Mouse (Mus musculus) mouse embryonic stem cell (cell line): ENCODE data around the gene Gm5580.
"Not testable (repeated sequence)": the region's sequence is repeated elsewhere in the genome, so short reads cannot be mapped to it uniquely, and the experiment has no call there.

Source experiments
- in situ Hi-C, 2 experiments: fragments of 300-500 bp; cut with MboI; formaldehyde crosslinking; loops; 1 replicate in 1 of 2; 3 replicates in 1 of 2; pipeline ENCODE4 v1.14.3; 2019 to 2020; ENCODE audit warnings: low sequenced_read_pairs in 2 of 2, low pct_unique_long_range_greater_than_20kb in 1 of 2, mixed read lengths in 1 of 2; ENCODE audit not compliant: unreplicated experiment in 1 of 2

Gm5580 gene

DNA sequence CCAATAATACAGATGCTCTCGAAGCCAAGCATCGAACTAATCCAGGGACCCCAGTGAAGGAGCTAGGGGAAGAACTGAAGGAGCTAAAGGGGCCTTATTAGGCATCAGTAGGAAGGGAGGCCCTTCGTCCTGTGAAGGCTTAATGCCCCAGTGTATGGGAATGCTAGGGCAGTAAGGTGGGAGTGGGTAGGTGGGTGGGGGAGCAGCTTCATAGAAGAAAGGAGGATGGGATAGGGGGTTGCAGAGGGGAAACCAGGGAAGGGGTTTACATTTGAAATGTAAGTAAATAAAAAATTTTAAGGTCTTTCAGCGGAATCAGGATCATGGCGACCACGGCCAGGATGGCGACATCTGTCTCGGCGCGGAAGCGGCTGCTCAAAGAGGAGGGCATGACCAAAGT lies at the start of gene Gm5580:
TSS of gene Gm5580 (plus strand) at position 301 of the 400 bp plus-strand sequence.
- in situ Hi-C loops: loop anchor here (25.0 kb wide), 3 partner anchors 264 to 364 kb away; partner anchors contain the start of genes Tmcc1 (in 1 of the 2) and Zfand4 (in 1 of the 2)

DNA sequence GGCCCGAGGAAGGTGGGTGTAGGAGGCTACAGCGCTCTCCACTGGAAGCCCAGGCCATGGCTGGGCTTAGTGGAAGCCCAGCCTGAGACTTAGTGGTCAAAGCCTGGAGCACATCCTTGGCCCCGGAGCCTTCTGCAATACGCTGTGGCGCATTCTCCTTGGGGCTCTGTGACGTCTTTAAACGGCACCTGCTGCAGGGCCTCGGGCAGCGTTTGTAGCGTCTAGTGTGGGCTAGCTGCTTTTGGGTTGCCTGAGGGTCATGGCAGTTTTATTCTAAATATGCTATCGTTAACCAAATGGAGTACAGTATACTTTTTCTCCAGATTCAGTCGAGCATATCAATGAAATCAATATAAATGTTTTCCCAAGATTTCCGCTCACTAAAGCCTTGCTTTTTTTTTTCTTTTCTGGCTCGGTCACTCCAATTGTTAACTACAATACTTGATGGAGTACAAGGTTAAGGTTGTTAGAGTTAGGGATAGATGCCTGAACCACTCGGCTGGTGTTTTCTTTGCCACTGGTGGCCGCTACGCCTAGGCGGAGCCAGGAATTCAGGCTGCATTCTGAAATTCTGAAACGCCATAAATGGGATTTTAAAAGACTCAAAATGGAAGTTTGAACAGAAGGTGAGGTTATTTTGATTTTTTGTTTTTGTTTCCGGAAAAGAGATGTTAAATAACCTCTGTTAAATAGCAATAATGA lies 44.5 kb upstream of the Gm5580 start, which contains the start of gene Olfr212:
TSS of gene Olfr212 (plus strand) at position 215 of the 702 bp plus-strand sequence.
- in situ Hi-C loops: not testable (repeated sequence)

DNA sequence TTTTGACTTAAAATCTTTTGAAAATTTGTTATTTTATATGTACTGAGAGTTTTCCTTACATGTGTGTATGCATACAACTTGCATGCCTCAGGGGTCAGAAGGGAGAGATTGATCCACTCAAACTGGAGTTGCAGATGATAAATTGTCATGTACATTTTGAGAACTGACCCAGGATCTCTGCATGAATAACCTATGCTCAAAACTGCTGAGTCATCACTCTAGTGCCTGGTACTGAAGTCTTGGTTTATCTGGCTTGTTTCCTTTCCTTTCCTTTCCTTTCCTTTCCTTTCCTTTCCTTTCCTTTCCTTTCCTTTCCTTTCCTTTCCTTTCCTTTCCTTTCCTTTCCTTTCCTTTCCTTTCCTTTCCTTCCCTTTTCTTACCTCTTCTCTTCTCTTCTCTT lies 36.1 kb upstream of the Gm5580 start:
- in situ Hi-C loops: no loop called here

DNA sequence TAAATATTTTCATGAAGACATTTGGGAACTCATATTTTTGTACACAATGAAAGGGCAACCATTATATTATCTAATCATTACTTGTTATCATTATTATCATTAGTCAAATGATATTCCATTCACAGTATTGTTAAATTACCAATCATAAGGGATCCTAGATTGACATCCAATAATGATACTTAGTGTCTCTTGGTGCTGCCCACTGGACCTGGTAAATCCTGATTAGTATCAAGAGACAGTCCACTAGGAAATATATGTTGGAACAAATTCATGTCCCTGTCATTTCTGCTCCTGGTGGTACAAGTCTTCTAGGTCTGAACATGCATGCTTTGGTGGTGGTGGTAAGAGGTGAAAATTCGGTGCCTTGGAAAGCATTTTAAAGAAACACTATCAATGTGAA lies 12.8 kb upstream of the Gm5580 start, which contains the start of gene Olfr213:
TSS of gene Olfr213 (plus strand) at position 301 of the 400 bp plus-strand sequence.
- in situ Hi-C loops: no loop called here

DNA sequence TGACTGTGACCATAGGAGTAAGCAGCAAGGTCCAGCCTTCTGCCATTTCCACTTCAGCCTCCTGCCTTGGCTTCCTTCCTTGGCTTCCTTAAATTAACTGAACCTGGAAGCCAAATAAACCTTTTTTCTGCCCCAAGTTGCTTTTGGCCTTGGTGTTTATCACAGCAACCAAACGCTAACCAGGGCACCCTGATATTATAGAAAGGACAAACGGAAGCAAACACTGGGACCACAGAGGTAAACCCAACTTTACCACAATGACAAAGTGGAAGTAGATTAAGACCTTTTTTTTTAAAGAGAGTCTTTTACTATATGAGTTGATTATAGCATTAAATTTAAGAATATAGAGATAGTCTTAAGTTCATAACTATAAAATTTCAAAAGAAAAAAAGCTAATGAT lies 8.4 kb upstream of the Gm5580 start:
- in situ Hi-C loops: no loop called here

DNA sequence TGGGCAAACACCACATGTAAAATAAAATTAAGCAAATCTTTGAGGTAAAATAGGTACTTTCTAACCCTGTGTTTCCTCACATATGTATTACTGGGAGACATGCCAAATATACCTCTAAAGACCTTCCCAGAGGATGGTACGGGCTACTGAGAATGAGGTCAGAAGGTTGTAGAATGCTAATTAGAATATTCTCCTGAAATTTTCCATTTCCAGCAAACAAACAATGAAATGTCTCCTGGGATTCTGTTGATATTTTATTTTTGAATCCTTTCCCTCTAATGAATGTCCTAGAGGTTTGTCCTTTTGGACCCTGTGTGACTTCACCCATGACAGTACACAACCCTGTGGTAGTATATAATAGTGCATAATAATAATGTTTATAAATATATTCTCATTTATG lies 3.0 kb downstream of the Gm5580 start, which contains the start of gene Olfr214:
TSS of gene Olfr214 (plus strand) at position 301 of the 400 bp plus-strand sequence.
- in situ Hi-C loops: loop anchor here (25.0 kb wide), 3 partner anchors 267 to 367 kb away; partner anchors contain the start of genes Tmcc1 (in 1 of the 2) and Zfand4 (in 1 of the 2)

DNA sequence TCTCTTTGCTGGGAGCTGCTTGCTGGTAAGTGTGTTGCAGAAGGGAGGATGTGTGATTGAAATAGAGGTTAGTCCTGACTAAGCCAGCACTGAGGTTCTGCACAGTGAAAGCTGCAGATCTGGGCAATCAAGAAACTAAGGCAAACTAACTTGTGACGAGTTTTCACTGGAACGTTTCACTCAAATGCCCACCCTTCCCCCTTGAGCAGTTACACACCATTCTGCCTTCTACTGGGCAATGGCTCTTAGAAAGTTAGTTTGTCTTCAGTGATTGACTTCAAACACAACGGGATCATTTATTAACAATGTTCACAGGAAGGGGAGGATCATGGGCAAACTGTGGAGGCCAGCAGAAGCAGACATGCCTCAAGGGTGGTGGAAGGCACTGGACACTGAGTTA lies 4.0 kb downstream of the Gm5580 start:
- in situ Hi-C loops: loop anchor here (25.0 kb wide), 3 partner anchors 268 to 368 kb away; partner anchors contain the start of genes Tmcc1 (in 1 of the 2) and Zfand4 (in 1 of the 2)

DNA sequence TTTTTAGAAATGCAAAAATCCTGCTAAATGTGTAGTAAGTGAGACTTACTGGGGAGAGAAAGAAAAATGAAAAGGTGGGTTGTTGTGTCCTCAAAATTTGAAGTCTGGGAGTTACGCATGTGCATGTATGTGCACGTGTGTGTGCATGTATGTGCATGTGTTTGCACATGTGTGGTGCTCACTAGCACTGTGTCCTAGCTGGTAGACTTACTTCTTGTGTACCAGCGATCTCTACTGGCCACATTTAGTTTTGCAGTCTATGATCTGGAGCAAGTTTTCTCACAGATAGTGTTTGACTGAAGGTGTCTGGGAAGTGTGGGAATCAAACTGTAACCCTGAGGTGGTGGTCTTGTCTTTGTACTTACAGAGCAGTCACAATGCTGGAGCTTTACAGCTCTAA lies 18.9 kb downstream of the Gm5580 start:
- in situ Hi-C loops: loop anchor here (25.0 kb wide), 3 partner anchors 283 to 383 kb away; partner anchors contain the start of genes Tmcc1 (in 1 of the 2) and Zfand4 (in 1 of the 2)

DNA sequence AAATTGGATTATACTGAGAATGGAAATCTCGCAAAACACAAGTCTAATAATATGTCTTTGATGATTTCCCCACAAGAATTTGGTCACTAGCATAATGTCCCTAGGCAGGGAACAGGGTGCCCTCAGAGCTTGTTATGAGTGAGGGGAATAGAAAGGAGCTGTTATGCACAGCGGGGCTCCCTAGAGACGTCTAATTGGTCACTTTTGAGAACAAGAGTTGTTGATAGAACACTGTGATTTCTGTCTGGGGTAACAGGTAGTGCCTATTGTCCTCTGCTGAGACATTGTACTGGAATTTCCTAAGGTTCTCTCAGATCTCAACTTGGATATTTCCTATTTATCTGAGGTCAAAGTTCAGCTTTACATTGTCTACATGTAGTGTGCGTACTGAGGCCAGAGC lies 33.2 kb downstream of the Gm5580 start, which contains the start of gene Olfr215:
TSS of gene Olfr215 (minus strand) at position 101 of the 400 bp plus-strand sequence.
- in situ Hi-C loops: no loop called here

DNA sequence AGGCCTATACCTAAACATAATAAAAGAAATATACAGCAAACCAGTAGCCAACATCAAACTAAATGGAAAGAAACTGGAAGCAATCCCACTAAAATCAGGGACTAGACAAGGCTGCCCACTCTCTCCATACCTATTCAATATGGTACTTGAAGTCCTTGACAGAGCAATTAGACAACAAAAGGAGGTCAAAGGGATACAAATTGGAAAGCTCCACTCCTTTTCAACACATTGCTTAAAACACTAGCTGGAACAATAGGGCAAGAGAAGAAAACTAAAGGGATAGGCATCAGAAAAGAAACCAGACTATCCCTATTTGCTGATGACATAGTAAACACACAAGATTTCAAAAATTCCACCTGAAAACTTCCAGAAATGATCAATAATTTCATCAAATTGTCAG lies 50.0 kb downstream of the Gm5580 start:
- in situ Hi-C loops: not testable (repeated sequence)
